Comparison of ENCODE assay signal across 9 mouse cellular contexts in the genomic region with DNA sequence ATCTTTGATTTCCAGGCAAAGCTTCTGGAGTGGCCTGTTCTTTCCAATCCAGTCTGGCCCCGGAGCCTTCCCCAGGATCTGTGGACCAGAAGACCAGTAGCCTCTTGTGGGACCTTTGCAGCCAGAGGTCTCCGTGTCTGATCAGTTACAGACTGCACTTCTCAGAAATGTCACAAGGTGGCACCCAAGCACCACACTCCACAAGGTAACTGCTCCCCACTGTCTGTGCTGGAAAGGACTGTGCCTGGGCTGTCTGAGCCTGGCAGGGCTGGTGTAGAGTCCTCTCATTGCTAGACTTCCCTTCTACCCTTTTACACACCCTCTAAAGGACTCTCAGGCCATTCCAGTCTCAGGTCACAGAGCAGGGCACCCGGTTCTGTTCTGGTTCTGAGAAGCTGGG. TPM values are rescaled to one million over a fixed set of nuclear protein-coding genes. Genes with fewer than 3 reads are reported as not detected.
DNase-seq lines count a peak whose midpoint lies in the region; ATAC-seq and TF ChIP-seq lines count a peak whose summit lies in the region.
"Had no signal": no experiment of that assay in that cellular context is flagged by ENCODE, and none has a peak within 500 bp of the region (broad histone marks: within the 10 kb centered on the region; RNA-seq: fewer than 3 reads in every experiment).

No protein-coding gene starts in this region.

- H3K27me3 ChIP-seq in forebrain, embryonic 13.5 days = 0 out of 2 replicates have a peak, but pooled peaks cover 5% of the 10 kb centered on the region
- H3K27me3 ChIP-seq in lung, embryonic 14.5 days (ENCODE audit: insufficient read depth, low read length) = no peaks in the 10 kb centered on the region
- H3K27me3 ChIP-seq in thymus, adult 2 months (ENCODE audit: control insufficient read depth, insufficient read depth, low read length) = no peaks in the 10 kb centered on the region

- H3K4me3 ChIP-seq in forebrain, embryonic 13.5 days = no peak overlapping the region
- no peak overlapping the region for H3K4me3 ChIP-seq in layer of hippocampus, adult 2 months
- H3K4me3 ChIP-seq in lung, embryonic 14.5 days (ENCODE audit: low read depth, low read length) = no peak overlapping the region
- H3K4me3 ChIP-seq in thymus, adult 2 months (ENCODE audit: control insufficient read depth, insufficient read depth, low read length) = no peak overlapping the region
- H3K4me3 ChIP-seq: heart, embryonic 15.5 days had no signal

- H3K36me3 ChIP-seq in forebrain, embryonic 13.5 days (ENCODE audit: poor library complexity, severe bottlenecking) = no peaks in the 10 kb centered on the region
- no peaks in the 10 kb centered on the region for H3K36me3 ChIP-seq in lung, embryonic 14.5 days (ENCODE audit: insufficient read depth)
- H3K36me3 ChIP-seq in thymus, adult 2 months (ENCODE audit: control insufficient read depth, insufficient read depth, low read length) = no peaks in the 10 kb centered on the region
- H3K36me3 ChIP-seq: heart, embryonic 15.5 days had no signal

- H3K9me3 ChIP-seq in forebrain, embryonic 13.5 days (replicated peaks) = no peaks in the 10 kb centered on the region
- no peaks in the 10 kb centered on the region for H3K9me3 ChIP-seq in lung, embryonic 14.5 days (ENCODE audit: low read depth, low read length)
- H3K9me3 ChIP-seq: heart, embryonic 15.5 days had no signal

- H3K9ac ChIP-seq in forebrain, embryonic 13.5 days = no peak overlapping the region
- H3K9ac ChIP-seq in lung, embryonic 14.5 days = no peak overlapping the region
- H3K9ac ChIP-seq: heart, embryonic 15.5 days had no signal

- WGBS in forebrain, embryonic 13.5 days = 51% methylated on average over 3 of the region's 3 CpGs
- WGBS in lung, embryonic 14.5 days = 47% methylated on average over 3 of the region's 3 CpGs
- WGBS in thymus, adult 2 months = 41% methylated on average over 3 of the region's 3 CpGs

- TF ChIP-seq CTCF in layer of hippocampus, adult 2 months (conservative IDR thresholded peaks at IDR 0.05) = peak; percentile 97
- peak; percentile 87 for TF ChIP-seq CTCF in lung, embryonic 14.5 days (IDR thresholded peaks at IDR 0.05; ENCODE audit: low read depth)
- peak; percentile 71; the same call in 1 of the 2 replicates for TF ChIP-seq CTCF in thymus, adult 2 months (IDR thresholded peaks at IDR 0.05; ENCODE audit: borderline replicate concordance, control insufficient read depth, extremely low read depth, insufficient read depth, low read length, poor library complexity)

- H3K27ac ChIP-seq in forebrain, embryonic 13.5 days = no peak overlapping the region
- no peak overlapping the region for H3K27ac ChIP-seq in layer of hippocampus, adult 2 months
- H3K27ac ChIP-seq in lung, embryonic 14.5 days (ENCODE audit: low read depth) = no peak overlapping the region
- no peak overlapping the region for H3K27ac ChIP-seq in thymus, adult 2 months (ENCODE audit: control insufficient read depth, insufficient read depth, low read length)
- H3K27ac ChIP-seq: heart, embryonic 15.5 days had no signal

- no peaks in the 10 kb centered on the region for H3K4me1 ChIP-seq in forebrain, embryonic 13.5 days
- no peaks in the 10 kb centered on the region for H3K4me1 ChIP-seq in lung, embryonic 14.5 days (ENCODE audit: insufficient read depth)
- H3K4me1 ChIP-seq in thymus, adult 2 months (replicated peaks; ENCODE audit: control insufficient read depth, insufficient read depth, low read length) = no peaks in the 10 kb centered on the region
- H3K4me1 ChIP-seq: heart, embryonic 15.5 days had no signal

- no peak overlapping the region for H3K4me2 ChIP-seq in forebrain, embryonic 13.5 days
- no peak overlapping the region for H3K4me2 ChIP-seq in lung, embryonic 14.5 days
- H3K4me2 ChIP-seq: heart, embryonic 15.5 days had no signal

- DNase-seq in ES-CJ7 (ENCODE audit: low read depth, low spot score) = peak; percentile 77
- DNase-seq in c-Kit-positive CD71-positive TER-119-positive erythroid progenitor cells, embryonic 14.5 days (ENCODE audit: low spot score) = peak; percentile 51
- peak; percentile 56 to 80 for DNase-seq in layer of hippocampus, adult 2 months (ENCODE audit: low spot score in 2 of 2)
- peak; percentile 85 for DNase-seq in lung, embryonic 14.5 days
- peak; percentile 28 for DNase-seq in ovary, postnatal 10 days (ENCODE audit: low spot score)
- DNase-seq in thymus, adult 2 months = peak; percentile 73

- no peak for TF ChIP-seq POLR2A in thymus, adult 2 months (IDR thresholded peaks at IDR 0.05; ENCODE audit: control insufficient read depth, extremely low read depth, insufficient read depth, low read length, poor library complexity)

- ATAC-seq in forebrain, embryonic 13.5 days = peak; percentile 89
- peak; percentile 92 to 95 for ATAC-seq in hematopoietic stem cell, adult 5-6 weeks (replicated peaks in 1 of 2; ENCODE audit: insufficient read depth in 1 of 2, low FRiP score in 2 of 2, low TSS enrichment in 1 of 2, low read depth in 1 of 2, poor library complexity in 2 of 2, severe bottlenecking in 2 of 2)
- ATAC-seq in lung, embryonic 14.5 days (ENCODE audit: insufficient read depth) = peak; percentile 85

RNA-seq across cellular contexts. Expression of a gene that starts 7.5 kb away (rescaled TPM):
- 0.21 and 0.30 TPM in 2 replicates for polyA plus RNA-seq in forebrain, embryonic 13.5 days (2015; fragmentation: Nextera tagmentation; extraction: Ambion mirVana)
- total RNA-seq in hematopoietic stem cell, adult 5-6 weeks (2017) = not detected in 2 replicates
- total RNA-seq in layer of hippocampus, adult 2 months (2021) = not detected
- not detected in 2 replicates for polyA plus RNA-seq in lung, embryonic 14.5 days (2014; fragmentation: Nextera tagmentation; extraction: Ambion mirVana)
- polyA plus RNA-seq in thymus, adult 2 months (2012; rRNA removed) = not detected in 2 replicates

RNA-seq across cellular contexts. Expression of a gene that starts 18.7 kb away (rescaled TPM):
- polyA plus RNA-seq in forebrain, embryonic 13.5 days (2015; fragmentation: Nextera tagmentation; extraction: Ambion mirVana) = 0.16 and 0.30 TPM in 2 replicates
- not detected in 2 replicates for total RNA-seq in hematopoietic stem cell, adult 5-6 weeks (2017)
- total RNA-seq in layer of hippocampus, adult 2 months (2021) = not detected
- 0.11 TPM in 2 replicates for polyA plus RNA-seq in lung, embryonic 14.5 days (2014; fragmentation: Nextera tagmentation; extraction: Ambion mirVana)
- not detected in 2 replicates for polyA plus RNA-seq in thymus, adult 2 months (2012; rRNA removed)

RNA-seq across cellular contexts. Expression of a gene that starts 25.4 kb away (rescaled TPM):
- polyA plus RNA-seq in forebrain, embryonic 13.5 days (2015; fragmentation: Nextera tagmentation; extraction: Ambion mirVana) = 0.82 and 0.89 TPM in 2 replicates
- not detected in 2 replicates for total RNA-seq in hematopoietic stem cell, adult 5-6 weeks (2017)
- not detected for total RNA-seq in layer of hippocampus, adult 2 months (2021)
- polyA plus RNA-seq in lung, embryonic 14.5 days (2014; fragmentation: Nextera tagmentation; extraction: Ambion mirVana) = 0.37 and 0.45 TPM in 2 replicates
- polyA plus RNA-seq in thymus, adult 2 months (2012; rRNA removed) = not detected in 2 replicates

RNA-seq across cellular contexts. Expression of a gene that starts 27.7 kb away (rescaled TPM):
- polyA plus RNA-seq in forebrain, embryonic 13.5 days (2015; fragmentation: Nextera tagmentation; extraction: Ambion mirVana) = not detected in 2 replicates
- total RNA-seq in hematopoietic stem cell, adult 5-6 weeks (2017) = not detected in 2 replicates
- not detected for total RNA-seq in layer of hippocampus, adult 2 months (2021)
- polyA plus RNA-seq in lung, embryonic 14.5 days (2014; fragmentation: Nextera tagmentation; extraction: Ambion mirVana) = not detected in 2 replicates
- not detected in 2 replicates for polyA plus RNA-seq in thymus, adult 2 months (2012; rRNA removed)
- polyA plus RNA-seq: heart, embryonic 15.5 days had no signal

RNA-seq across cellular contexts. Expression of a gene that starts 33.8 kb away (rescaled TPM):
- polyA plus RNA-seq in forebrain, embryonic 13.5 days (2015; fragmentation: Nextera tagmentation; extraction: Ambion mirVana) = not detected in 2 replicates
- total RNA-seq in hematopoietic stem cell, adult 5-6 weeks (2017) = not detected in 2 replicates
- total RNA-seq in layer of hippocampus, adult 2 months (2021) = not detected
- polyA plus RNA-seq in lung, embryonic 14.5 days (2014; fragmentation: Nextera tagmentation; extraction: Ambion mirVana) = not detected in 2 replicates
- not detected in 2 replicates for polyA plus RNA-seq in thymus, adult 2 months (2012; rRNA removed)
- polyA plus RNA-seq: heart, embryonic 15.5 days had no signal

Comparison
In these comparisons a context has a peak if more than half of its experiments do, and no peak if none do; other contexts are left out.
1. DNase-seq: peak in every context shown above with its lines; median percentile 85 in lung, embryonic 14.5 days; 77 in ES-CJ7; 73 in thymus, adult 2 months; 68 in layer of hippocampus, adult 2 months; 51 in c-Kit-positive CD71-positive TER-119-positive erythroid progenitor cells, embryonic 14.5 days; 28 in ovary, postnatal 10 days.